Mouse (Mus musculus): ENCODE results near the gene Kcnh1.

DNA sequence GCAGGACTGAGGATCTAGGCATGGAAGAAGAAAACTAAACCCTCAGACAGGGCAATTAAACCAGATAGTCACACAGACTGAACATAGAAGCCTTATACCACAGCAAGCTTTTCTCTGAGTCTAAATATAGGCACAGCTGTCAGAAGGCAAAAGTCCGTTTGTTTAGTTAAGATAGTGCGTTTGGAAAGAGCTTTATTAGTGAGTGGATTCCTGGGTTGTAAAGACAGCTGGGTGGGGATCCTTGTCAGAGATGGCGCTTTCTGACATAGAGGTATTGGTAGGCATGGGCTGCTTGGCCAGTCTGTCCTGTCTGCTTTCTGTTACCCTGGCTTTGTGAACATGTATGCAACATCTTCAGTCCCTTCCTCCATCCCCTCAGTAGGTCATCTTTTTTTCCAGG is 266.5 kb downstream of the Kcnh1 start:
- no peak for TF ChIP-seq CTCF (IDR thresholded peaks at IDR 0.05; ENCODE audit: control insufficient read depth, insufficient read depth, insufficient replicate concordance, low read depth, low read length)
- no peak for TF ChIP-seq POLR2A (IDR thresholded peaks at IDR 0.05; ENCODE audit: control insufficient read depth, low read depth, low read length)

All from testis, adult 2 months (tissue).